Mouse (Mus musculus) gastrocnemius, adult 2 months (tissue): ENCODE measurements at regions not wholly inside any gene's neighbourhood (a gene's known extent, or its start where the extent isn't known, plus 50 kb on each side); places are given as distances from the start of the nearest gene placed in this dataset.

Experiments used
- DNase-seq: peaks from one replicate; pipeline ENCODE4 v3.0.0; 2022
- H3K27ac ChIP-seq: fragments of 200-600 bp; 2 replicates; pipeline ENCODE4 v1.8.1; 2022; ENCODE audit warnings: mild to moderate bottlenecking
- H3K4me3 ChIP-seq: fragments of 200-600 bp; 2 replicates; pipeline ENCODE4 v1.8.1; 2022; ENCODE audit warnings: mild to moderate bottlenecking, moderate library complexity
- CTCF ChIP-seq: fragments of 200-600 bp; IDR thresholded peaks from 2 replicates; pipeline ENCODE4 v1.8.1; 2022; ENCODE audit warnings: antibody characterized with exemption, mild to moderate bottlenecking, moderate library complexity
- intact Hi-C: fragments of 180-260 bp; cut with DNase I; formaldehyde crosslinking; loops from one replicate; pipeline ENCODE4 v1.15.1; 2025

- intact Hi-C loops, result no loop called here
- H3K4me3 ChIP-seq, result no peak overlapping the region
- TF ChIP-seq CTCF, result no peak
- peak; percentile 34 for DNase-seq
- H3K27ac ChIP-seq, result no peak overlapping the region
Observed at GRCm38 (mm10) chr7:95082248-95082647, 1088.8 kb upstream of the Tenm4 start.

GRCm38 (mm10) chr7:95084328-95084727 is 1086.7 kb upstream of the Tenm4 start:
- no peak overlapping the region for H3K27ac ChIP-seq
- no peak for TF ChIP-seq CTCF
- H3K4me3 ChIP-seq, result no peak overlapping the region
- no peak for DNase-seq
- intact Hi-C loops, result no loop called here

GRCm38 (mm10) chr7:95091360-95091759 is 1079.7 kb upstream of the Tenm4 start:
- H3K4me3 ChIP-seq, result no peak overlapping the region
- peak; percentile 12 for DNase-seq
- H3K27ac ChIP-seq, result no peak overlapping the region
- intact Hi-C loops, result no loop called here
- peak; percentile 39 for TF ChIP-seq CTCF

GRCm38 (mm10) chr7:95129020-95129419 is 1042.0 kb upstream of the Tenm4 start:
- H3K27ac ChIP-seq, result no peak overlapping the region
- no peak for TF ChIP-seq CTCF
- H3K4me3 ChIP-seq, result no peak overlapping the region
- DNase-seq, result no peak
- intact Hi-C loops, result no loop called here

- Histone ChIP-seq H3K4me3 (no peak overlapping the region), H3K27ac (no peak overlapping the region)
- no peak for TF ChIP-seq CTCF
- intact Hi-C loops, result no loop called here
- DNase-seq, result no peak
Observed at GRCm38 (mm10) chr7:95133038-95133437, 1038.0 kb upstream of the Tenm4 start.

- no peak for TF ChIP-seq CTCF
- no peak for DNase-seq
- intact Hi-C loops, result no loop called here
Observed at GRCm38 (mm10) chr7:95134062-95134625, 1036.9 kb upstream of the Tenm4 start.

GRCm38 (mm10) chr7:95141778-95142177 is 1029.3 kb upstream of the Tenm4 start:
- intact Hi-C loops, result no loop called here
- DNase-seq, result no peak
- TF ChIP-seq CTCF, result no peak

More at GRCm38 (mm10) chr7:95134062-95134625, 1036.9 kb upstream of the Tenm4 start:
- Histone ChIP-seq H3K27ac (no peak overlapping the region), H3K4me3 (no peak overlapping the region)

GRCm38 (mm10) chr7:95143037-95143436 is 1028.0 kb upstream of the Tenm4 start:
- no peak for TF ChIP-seq CTCF
- no peak for DNase-seq
- H3K27ac ChIP-seq, result no peak overlapping the region
- intact Hi-C loops, result no loop called here
- no peak overlapping the region for H3K4me3 ChIP-seq

More at GRCm38 (mm10) chr7:95141778-95142177, 1029.3 kb upstream of the Tenm4 start:
- Histone ChIP-seq H3K27ac (no peak overlapping the region), H3K4me3 (no peak overlapping the region)
